Mouse (Mus musculus) left cerebral cortex, postnatal 25 days (tissue): ENCODE measurements at regions not wholly inside any gene's neighbourhood (a gene's known extent, or its start where the extent isn't known, plus 50 kb on each side); places are given as distances from the start of the nearest gene placed in this dataset.

Experiments
- DNase-seq, 2 experiments: peaks; one replicate each; pipeline ENCODE4 v3.0.0; 2022; ENCODE audit warnings: low spot score in 2 of 2, mixed read lengths in 1 of 2
- intact Hi-C: fragments of 180-260 bp; cut with DNase I; formaldehyde crosslinking; loops from one replicate; pipeline ENCODE4 v1.15.1; 2025
- microRNA-seq, 2 experiments: library from miRNA; unstranded; fragments of <30 nt; microRNA quantifications; one replicate each; pipeline ENCODE4 v1.2.0; 2022

DNA sequence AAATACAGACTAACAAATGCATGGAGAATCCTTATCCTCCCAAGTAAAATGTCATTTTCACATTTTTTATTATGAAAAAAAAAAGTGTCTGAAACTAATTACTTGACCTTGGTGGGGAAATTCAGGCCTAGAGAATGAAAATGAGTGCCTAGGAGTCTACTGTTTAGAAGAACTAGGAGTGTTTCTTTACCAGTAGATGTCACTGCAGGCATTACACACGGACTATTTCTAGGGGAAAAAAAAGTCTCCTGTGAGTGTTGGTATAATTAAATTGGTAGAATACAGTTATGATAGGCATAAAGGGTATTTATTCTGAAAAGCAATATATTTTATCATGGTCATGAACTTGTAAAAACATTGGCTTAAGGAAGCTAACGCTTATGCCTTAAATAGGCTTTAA is 55.5 kb upstream of the Mpdz start:
- intact Hi-C loops, result loop anchor here (5.0 kb wide), 3 partner anchors 64 to 1114 kb away; no protein-coding TSS in a partner anchor
- DNase-seq, result peak in 1 of 2 experiments; percentile 44

DNA sequence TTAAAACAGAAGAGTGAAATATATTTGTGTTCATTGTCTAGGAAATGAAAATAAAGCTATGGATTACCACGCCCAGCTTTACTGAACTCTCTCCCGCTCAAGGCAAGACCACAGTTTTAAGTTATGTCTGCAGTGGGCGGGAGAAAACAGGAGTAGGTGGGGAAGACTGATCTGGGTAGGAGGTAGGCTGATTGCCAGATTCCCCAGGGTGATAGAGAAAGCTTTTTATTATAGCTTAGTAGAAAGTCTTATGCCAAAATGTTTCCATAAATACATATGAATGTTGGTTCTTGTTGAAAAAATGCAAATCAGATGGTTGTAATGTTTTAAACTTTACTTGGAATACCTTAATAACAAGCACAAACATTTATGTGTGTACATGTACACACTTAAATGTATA is 50.2 kb upstream of the Mpdz start:
- no peak for DNase-seq
- intact Hi-C loops, result no loop called here

Small RNAs in the stretch of these regions (microRNA-seq; reads per million reads assigned to microRNA genes)
- 0 reads per million in 2 experiments for gene Gm22402
